Mouse (Mus musculus) splenic B cell, adult 2 months (primary cell): Measurements from ENCODE around the gene Prkcz.

ENCODE experiments used
- DNase-seq: peaks from one replicate; pipeline ENCODE4 v3.0.0-alpha.2; 2011; ENCODE audit warnings: low read depth, low spot score
- H3K27me3 ChIP-seq: 2 replicates; pipeline ENCODE4 v1.6.1; 2012; ENCODE audit warnings: mild to moderate bottlenecking, low read length, moderate library complexity, mixed read lengths; ENCODE audit not compliant: control insufficient read depth, poor library complexity, insufficient read depth, severe bottlenecking
- H3K36me3 ChIP-seq: 2 replicates; pipeline ENCODE4 v1.6.1; 2012; ENCODE audit warnings: mild to moderate bottlenecking, low read length, moderate library complexity, mixed read lengths; ENCODE audit not compliant: control insufficient read depth, poor library complexity, insufficient read depth, severe bottlenecking

Prkcz gene

DNA sequence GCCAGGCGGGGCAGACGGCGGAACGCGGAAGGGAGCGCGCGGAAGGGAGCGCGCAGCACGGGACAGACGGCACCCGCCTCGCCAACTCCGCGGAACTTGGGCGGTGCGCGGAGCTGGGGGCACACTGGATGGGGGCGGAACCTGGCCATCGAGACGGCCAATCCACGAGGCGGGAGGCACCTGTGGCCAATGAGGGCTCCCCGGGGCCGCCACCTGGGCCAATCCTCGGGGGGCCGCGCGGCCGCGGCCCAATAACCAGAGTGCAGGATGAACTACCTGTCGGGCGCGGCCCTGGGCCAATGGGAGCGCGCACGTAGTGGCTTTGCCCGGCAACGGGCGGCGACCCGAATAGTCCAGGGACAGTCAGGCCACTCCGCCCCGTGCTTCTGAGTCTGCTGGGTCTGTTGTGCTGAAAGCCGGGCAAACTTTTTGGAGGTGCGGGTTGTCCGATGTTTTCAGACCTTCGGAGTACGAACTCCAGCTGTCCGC lies at the start of gene Prkcz:
Gene Prkcz (minus strand): TSS at position 59 of the 489 bp plus-strand sequence.
- Histone ChIP-seq H3K36me3 (no peaks in the 10 kb centered on the region), H3K27me3 (no peaks in the 10 kb centered on the region)
- DNase-seq: peak; percentile 75

DNA sequence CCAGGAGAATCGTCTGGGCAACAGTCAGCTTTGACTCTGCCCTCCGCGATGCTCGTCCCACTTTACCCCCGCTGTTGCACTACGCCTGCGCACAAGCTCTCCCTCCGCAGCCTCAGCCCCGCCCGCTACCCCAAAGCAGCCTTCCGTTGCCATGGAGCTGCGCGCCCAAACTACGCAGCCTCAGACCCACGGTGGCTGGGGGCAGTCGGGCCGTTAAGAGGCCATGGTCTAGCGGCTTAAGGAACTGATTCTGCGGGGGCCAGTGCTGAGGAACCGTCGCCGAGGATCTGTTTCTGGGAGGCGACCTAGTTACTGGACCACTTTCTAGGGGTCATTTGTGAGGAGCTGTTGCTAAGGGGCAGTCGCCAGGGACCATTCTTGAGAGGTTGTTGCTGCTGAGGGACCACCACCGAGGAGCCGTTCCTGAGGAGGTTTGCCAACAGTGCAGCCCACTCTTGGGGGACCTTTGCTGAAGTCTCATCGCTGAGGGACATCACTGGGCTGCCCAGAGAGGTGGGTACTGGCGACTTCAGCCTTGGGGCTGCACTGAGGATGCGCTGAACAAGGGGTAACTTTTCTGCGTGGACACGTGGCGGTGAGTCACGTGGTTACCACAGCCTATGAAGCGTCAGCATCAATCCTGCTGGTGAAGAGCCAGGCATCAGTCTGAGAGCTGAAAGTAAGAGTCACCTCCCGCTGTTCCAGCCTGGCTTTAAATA lies 48.1 kb upstream of the Prkcz start, which contains the start of gene Cfap74:
Gene Cfap74 (plus strand): TSS at position 133 of the 719 bp plus-strand sequence.
- Histone ChIP-seq H3K27me3 (no peaks in the 10 kb centered on the region), H3K36me3 (no peaks in the 10 kb centered on the region)

DNA sequence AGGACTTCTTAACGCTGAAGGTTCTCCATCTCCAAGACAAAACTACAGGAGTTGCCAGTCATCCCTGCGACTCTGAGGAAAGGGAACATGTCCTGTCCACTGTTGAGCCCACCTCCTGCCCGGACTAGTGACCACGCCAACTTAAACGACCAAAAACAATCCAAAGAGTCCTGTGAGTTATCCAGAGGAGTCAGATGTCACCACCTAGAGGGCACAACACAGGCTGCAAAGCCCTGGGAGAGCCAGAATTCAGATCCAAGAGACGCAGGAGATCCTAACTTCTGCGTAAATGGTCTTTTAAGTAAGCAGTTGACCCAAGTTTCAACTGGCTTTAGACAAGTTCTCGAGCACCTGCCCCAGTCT lies 47.5 kb upstream of the Prkcz start:
- no peaks in the 10 kb centered on the region for H3K36me3 ChIP-seq
- H3K27me3 ChIP-seq: no peaks in the 10 kb centered on the region
- DNase-seq: no peak

More for the DNA sequence above, 48.1 kb upstream of the Prkcz start, which contains the start of gene Cfap74:
- peak; percentile 48 for DNase-seq

DNA sequence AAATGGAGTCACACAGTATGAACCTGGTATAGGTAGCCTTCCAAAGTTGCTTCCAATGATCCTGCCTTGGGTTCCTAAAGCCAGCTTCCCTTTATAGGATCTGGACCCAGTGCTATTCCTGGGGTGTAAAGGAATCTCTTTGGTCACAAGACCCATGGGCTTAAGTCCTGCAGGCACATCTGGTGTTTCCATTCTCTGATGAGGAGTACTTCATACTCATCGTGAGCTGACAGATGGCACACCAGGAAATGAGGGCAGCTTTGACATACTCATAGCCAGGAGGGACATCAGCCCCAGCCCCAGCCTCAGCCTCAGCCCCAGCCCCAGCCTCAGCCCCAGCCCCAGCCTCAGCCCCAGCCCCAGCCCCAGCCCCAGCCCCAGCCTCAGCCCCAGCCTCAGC lies 41.3 kb upstream of the Prkcz start:
- Histone ChIP-seq H3K36me3 (no peaks in the 10 kb centered on the region), H3K27me3 (no peaks in the 10 kb centered on the region)
- DNase-seq: no peak

DNA sequence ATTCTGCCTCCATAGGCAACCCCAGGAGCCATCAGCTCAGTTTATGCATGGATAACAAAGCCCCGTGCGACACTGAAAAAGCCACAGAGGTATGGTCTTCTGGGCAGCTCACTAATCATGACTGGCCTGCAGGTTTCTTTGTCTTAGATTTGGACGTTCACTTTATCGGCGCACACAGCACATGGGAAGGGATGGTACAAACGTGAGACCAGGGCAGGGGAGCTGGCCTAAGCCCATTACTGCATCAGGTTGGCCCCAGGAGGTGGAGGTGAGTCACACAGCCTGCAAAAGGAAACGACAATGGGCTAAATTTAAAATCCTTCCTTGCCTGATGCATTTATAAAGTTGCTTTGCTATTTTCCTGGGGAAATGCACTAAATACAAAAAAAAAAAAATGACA lies 40.0 kb upstream of the Prkcz start:
- DNase-seq: no peak
- Histone ChIP-seq H3K36me3 (no peaks in the 10 kb centered on the region), H3K27me3 (no peaks in the 10 kb centered on the region)

DNA sequence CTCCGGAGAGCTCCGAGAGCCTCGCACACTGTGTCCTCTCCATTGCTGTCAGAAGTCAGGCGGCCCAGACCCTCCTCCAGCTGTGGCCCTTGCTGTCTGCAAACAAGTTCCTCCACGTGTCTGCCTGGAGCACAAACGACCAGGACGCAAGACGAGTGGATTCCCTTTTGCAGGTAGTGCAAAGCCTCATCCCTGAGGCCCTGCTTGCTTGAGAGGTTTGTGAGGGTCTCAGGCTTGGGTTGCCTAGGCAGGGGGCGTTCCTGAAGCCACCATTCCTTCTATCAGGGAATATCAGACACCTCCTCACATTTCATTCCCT lies 37.0 kb upstream of the Prkcz start:
- no peaks in the 10 kb centered on the region for H3K27me3 ChIP-seq
- DNase-seq: no peak

DNA sequence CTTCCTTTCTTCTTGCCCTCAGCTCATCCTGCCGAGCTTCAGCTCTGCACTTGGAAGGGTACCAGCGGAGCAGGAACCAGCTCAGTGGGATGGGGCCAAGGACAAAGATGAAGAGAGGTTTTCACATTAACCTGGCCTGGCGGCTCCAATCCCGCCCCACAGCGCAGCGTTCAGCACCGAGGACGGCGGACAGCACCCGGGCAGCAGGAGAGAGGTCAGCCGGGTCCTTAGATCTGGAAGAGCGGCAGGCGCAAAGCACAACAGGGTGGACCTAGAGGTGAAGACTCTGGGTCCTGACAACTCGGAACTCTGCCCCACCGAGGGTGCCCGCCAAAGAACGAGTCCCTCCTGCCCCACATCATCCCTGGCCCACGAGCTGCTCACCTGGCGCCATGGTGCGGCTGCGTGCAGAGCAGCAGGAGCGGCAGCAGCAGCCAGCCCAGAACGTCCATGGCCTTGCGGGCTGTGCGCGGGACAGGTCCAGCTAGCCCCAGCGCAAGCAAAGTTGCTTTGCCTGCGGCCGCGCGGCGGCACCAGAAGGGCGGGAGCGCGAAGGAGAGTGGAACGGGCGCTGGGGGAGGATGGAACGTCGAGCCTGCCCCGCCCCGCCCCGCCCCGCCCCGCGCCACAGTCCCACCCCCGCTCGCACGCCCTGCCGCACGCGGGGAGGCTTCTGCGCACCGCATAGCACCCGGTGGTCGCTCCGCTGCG lies 36.5 kb upstream of the Prkcz start, which contains the start of gene Gabrd:
Gene Gabrd (minus strand): TSS at position 602 of the 711 bp plus-strand sequence.
- Histone ChIP-seq H3K27me3 (no peaks in the 10 kb centered on the region), H3K36me3 (no peaks in the 10 kb centered on the region)
- no peak for DNase-seq

More for the DNA sequence above, 37.0 kb upstream of the Prkcz start:
- no peaks in the 10 kb centered on the region for H3K36me3 ChIP-seq

DNA sequence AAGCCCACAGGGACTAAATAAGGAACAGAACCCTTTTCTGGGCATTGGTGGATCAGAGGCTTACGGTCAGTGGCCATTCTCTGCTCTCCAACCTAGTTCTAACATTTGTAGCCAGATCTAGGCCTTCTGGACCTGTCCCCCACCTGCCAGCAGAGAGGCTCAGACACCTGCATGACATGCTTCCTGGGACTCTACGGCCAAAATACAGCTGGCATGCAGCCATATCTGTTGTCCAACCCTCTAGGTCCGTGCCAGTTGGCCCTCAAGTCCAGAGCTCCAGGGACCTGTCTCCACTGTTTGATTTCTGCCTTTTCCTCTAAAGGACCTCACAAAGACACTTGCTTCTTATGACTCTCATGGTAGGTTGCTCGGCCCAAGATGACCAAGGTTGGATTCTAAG lies 35.6 kb upstream of the Prkcz start:
- Histone ChIP-seq H3K27me3 (no peaks in the 10 kb centered on the region), H3K36me3 (no peaks in the 10 kb centered on the region)
- DNase-seq: no peak

DNA sequence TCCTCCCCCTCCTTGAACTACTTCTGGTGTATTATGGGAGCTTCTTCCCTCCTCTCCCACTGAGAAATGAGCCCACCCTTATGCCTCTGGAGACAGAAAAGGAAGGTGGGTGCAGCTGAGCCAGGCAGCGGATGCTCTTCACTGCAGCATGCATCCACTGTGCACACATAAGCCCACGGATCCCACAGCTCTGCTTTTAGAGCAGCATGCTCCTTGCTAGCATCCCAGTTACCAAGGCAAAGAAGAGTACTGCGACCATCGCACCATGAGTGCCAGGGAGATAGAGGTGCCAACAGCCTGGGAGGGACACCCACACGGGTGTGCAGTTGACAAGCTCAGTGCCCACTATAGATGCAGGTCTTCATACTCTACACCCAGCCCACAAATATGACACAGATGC lies 34.3 kb upstream of the Prkcz start:
- no peaks in the 10 kb centered on the region for H3K27me3 ChIP-seq
- DNase-seq: no peak
- H3K36me3 ChIP-seq: no peaks in the 10 kb centered on the region

DNA sequence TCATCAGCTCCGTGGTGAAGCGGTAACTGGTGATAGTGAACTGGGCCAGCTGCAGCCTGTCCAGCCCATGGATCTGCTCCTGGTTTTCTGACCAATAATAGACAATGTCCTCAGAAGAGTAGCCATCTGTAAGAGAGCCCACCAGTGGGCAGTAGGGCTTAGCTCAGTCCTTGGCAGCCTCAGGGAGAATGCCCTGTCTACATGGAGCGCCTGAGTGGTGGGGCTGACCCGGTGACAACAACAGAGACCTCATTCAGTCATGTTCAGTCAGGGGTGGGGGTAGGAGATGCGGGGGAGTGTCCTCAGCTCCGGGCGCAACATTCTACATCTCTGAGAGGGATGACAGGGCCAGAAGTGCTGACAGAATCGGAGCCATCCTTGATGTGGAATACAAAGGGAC lies 26.0 kb upstream of the Prkcz start:
- DNase-seq: no peak

DNA sequence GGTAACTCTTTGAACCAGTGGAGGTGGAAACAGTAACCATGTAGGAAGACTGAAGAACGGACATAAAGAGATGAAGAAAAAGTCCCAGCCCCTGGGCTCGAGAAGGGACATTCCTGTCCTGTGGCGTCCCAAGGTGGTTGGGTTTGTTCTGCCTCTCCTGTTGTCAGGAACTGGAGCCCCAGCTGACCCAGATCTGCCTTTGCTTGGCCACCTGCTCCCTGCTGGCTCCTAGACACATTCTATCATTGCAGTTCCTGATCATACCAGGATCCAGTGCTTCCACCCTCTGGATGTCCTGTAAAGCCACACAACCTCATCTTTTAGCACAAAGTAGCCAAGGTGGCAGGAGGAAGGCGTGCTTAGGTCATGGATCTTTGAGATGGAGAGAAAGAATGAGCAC lies 22.2 kb upstream of the Prkcz start:
- no peaks in the 10 kb centered on the region for H3K36me3 ChIP-seq
- H3K27me3 ChIP-seq: no peaks in the 10 kb centered on the region; the same call in 1 of the 2 replicates
- no peak for DNase-seq

More for the DNA sequence above, 26.0 kb upstream of the Prkcz start:
- Histone ChIP-seq H3K27me3 (no peaks in the 10 kb centered on the region), H3K36me3 (no peaks in the 10 kb centered on the region)

DNA sequence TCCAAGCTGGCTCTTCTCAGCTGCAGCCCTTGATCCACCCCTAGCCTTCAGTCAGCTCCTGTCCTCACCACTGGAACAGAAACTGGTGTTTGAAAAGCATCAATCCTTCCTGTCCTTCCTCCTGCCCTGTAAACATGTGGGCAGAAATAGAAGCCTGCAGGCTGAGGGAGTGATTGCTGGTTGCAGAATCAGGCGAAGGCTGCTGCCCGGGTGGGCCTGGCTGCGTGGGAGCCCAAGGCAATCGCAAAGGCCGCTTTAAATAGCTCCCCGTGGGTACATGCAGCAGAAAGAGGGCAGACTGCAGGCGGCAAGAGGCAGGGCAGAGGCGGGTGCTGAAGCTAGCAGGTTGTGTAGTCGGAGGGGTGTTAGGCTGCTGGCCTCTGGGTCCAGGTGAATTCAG lies 21.6 kb upstream of the Prkcz start:
- Histone ChIP-seq H3K36me3 (no peaks in the 10 kb centered on the region), H3K27me3 (no peaks in the 10 kb centered on the region; the same call in 1 of the 2 replicates)
- no peak for DNase-seq

DNA sequence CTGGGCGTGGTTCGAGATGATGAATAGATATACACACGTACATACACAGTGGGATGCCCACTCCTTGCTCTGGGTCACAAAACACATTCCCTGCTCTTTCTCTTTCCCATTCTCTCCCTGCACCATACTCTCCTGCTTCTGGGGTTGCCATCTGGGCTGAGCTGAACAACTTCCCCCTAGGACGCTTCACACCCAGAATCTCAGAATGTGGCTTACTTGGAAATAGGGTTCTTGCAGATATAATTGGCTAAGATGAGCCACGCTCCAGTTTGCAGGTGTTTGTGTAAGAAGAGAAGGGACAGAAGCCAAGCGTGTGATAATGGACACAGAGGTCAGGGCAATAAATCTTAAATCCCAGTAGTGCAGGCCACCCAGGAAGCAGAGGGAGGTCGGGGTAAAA lies 20.8 kb upstream of the Prkcz start:
- no peaks in the 10 kb centered on the region; the same call in 1 of the 2 replicates for H3K27me3 ChIP-seq
- no peak for DNase-seq
- no peaks in the 10 kb centered on the region for H3K36me3 ChIP-seq

DNA sequence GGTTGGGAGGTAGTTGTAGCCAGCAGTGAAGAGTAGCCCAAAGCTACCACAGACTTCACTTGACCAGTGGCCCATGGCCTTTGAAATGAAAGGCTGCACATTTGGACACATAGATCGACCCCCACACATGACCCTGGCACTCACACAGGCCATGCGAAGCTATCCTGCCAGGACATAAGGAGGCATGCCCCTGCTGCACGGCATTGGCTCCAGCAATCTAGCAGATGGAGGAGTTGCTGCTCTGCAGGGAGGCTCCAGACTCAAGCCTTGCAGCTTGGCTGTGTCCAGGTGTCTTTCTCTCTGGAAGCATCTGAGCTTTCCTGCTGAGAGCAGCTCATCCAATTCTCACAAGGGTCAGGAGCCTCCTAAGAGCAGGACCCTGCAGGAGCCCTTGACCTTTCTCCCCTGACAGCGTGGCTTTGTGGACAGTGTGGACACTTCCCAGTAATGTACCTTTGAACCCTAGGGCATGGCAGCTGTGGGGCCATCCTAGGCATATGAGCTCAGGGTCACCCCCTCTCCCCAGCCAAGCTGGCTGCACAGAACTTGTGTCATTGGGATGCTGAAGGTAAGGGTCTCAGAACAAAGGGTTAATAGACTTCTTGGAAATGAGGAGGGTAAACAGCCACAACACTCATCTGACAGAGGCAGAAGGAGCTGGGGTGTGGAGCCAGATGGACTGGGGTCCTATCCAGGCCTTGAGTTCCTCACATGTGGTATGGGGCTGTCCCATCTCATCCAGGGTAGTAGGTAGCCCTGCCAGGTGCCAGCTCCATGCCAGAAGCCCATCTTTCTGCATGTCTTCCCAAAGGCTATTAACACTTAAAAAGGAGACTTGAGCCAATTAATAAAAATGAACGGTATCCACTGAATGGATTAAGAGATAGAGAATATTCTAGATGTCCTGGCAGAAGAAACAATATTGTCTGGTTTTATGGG lies 10.9 kb upstream of the Prkcz start:
- DNase-seq: no peak
- no peaks in the 10 kb centered on the region for H3K36me3 ChIP-seq
- H3K27me3 ChIP-seq: no peaks in the 10 kb centered on the region
